Mouse (Mus musculus) hindlimb bud, embryonic 11.5 days (tissue): Measurements from ENCODE around the gene Mettl5.
"Not testable (repeated sequence)": the region's sequence is repeated elsewhere in the genome, so short reads cannot be mapped to it uniquely, and the experiment has no call there.

Source experiments
- DNase-seq: peaks from one replicate; pipeline ENCODE4 v3.0.0-alpha.2; 2012; ENCODE audit warnings: low read depth, low spot score; ENCODE audit errors: extremely low spot score

Gene Mettl5

GRCm38 (mm10) chr2:69885451-69886305, at the start of gene Mettl5:
Gene Mettl5 (minus strand): TSS chr2:69885615.
- peak; percentile 39 for DNase-seq

- no peak for DNase-seq
Measured at GRCm38 (mm10) chr2:69924943-69925342, 39.5 kb upstream of the Mettl5 start.

GRCm38 (mm10) chr2:69917301-69917700, 31.9 kb upstream of the Mettl5 start:
- no peak for DNase-seq

GRCm38 (mm10) chr2:69912801-69913200, 27.4 kb upstream of the Mettl5 start:
- DNase-seq = no peak

- DNase-seq = not testable (repeated sequence)
Measured at GRCm38 (mm10) chr2:69907394-69907793, 22.0 kb upstream of the Mettl5 start.

GRCm38 (mm10) chr2:69903541-69903940, 18.1 kb upstream of the Mettl5 start:
- no peak for DNase-seq

GRCm38 (mm10) chr2:69897618-69898575, 12.5 kb upstream of the Mettl5 start:
- no peak for DNase-seq

- peak; percentile 41 for DNase-seq
Measured at GRCm38 (mm10) chr2:69897039-69897617, 11.7 kb upstream of the Mettl5 start, which contains the start of gene Ubr3. Gene Ubr3 (plus strand): TSS chr2:69897246.

- no peak for DNase-seq
Measured at GRCm38 (mm10) chr2:69896224-69896581, 10.8 kb upstream of the Mettl5 start.

GRCm38 (mm10) chr2:69895502-69896223, 10.2 kb upstream of the Mettl5 start:
- no peak for DNase-seq

GRCm38 (mm10) chr2:69893891-69894290, 8.5 kb upstream of the Mettl5 start:
- DNase-seq = no peak

GRCm38 (mm10) chr2:69893145-69893544, 7.7 kb upstream of the Mettl5 start:
- no peak for DNase-seq

- DNase-seq = no peak
Measured at GRCm38 (mm10) chr2:69890843-69891242, 5.4 kb upstream of the Mettl5 start.

GRCm38 (mm10) chr2:69888957-69889356, 3.5 kb upstream of the Mettl5 start:
- DNase-seq = no peak

- DNase-seq = no peak
Measured at GRCm38 (mm10) chr2:69885050-69885449, 365 bp downstream of the Mettl5 start.

- no peak for DNase-seq
Measured at GRCm38 (mm10) chr2:69884581-69884980, 834 bp downstream of the Mettl5 start.

- no peak for DNase-seq
Measured at GRCm38 (mm10) chr2:69883990-69884391, 1.4 kb downstream of the Mettl5 start.

- DNase-seq = no peak
Measured at GRCm38 (mm10) chr2:69862117-69862657, 23.2 kb downstream of the Mettl5 start.

GRCm38 (mm10) chr2:69861485-69862091, 23.8 kb downstream of the Mettl5 start, which contains the start of gene Ssb:
Gene Ssb (plus strand): TSS chr2:69861562.
- DNase-seq = peak; percentile 68

GRCm38 (mm10) chr2:69860972-69861452, 24.4 kb downstream of the Mettl5 start:
- DNase-seq = no peak
